Mouse (Mus musculus) ovary, postnatal 14 days (tissue): ENCODE measurements at regions not wholly inside any gene's neighbourhood (a gene's known extent, or its start where the extent isn't known, plus 50 kb on each side); places are given as distances from the start of the nearest gene placed in this dataset.

ENCODE experiments used
- DNase-seq: peaks from one replicate; pipeline ENCODE4 v3.0.0; 2022; ENCODE audit warnings: low spot score

- DNase-seq, result no peak
Observed at GRCm38 (mm10) chr9:85451349-85451748, 124.2 kb upstream of the Tent5a start.

- DNase-seq, result no peak
Observed at GRCm38 (mm10) chr9:85450877-85451276, 123.7 kb upstream of the Tent5a start.

- DNase-seq, result no peak
Observed at GRCm38 (mm10) chr9:85449493-85449892, 122.3 kb upstream of the Tent5a start.

GRCm38 (mm10) chr9:85442761-85443505 is 115.8 kb upstream of the Tent5a start:
- no peak for DNase-seq

- no peak for DNase-seq
Observed at GRCm38 (mm10) chr9:85439664-85440063, 112.5 kb upstream of the Tent5a start.

GRCm38 (mm10) chr9:85432220-85432619 is 105.1 kb upstream of the Tent5a start:
- no peak for DNase-seq

GRCm38 (mm10) chr9:85426809-85427208 is 99.7 kb upstream of the Tent5a start:
- DNase-seq, result no peak

- no peak for DNase-seq
Observed at GRCm38 (mm10) chr9:85423908-85424307, 96.8 kb upstream of the Tent5a start.

- no peak for DNase-seq
Observed at GRCm38 (mm10) chr9:85414391-85414790, 87.2 kb upstream of the Tent5a start.

- DNase-seq, result no peak
Observed at GRCm38 (mm10) chr9:85413813-85414212, 86.7 kb upstream of the Tent5a start.

- no peak for DNase-seq
Observed at GRCm38 (mm10) chr9:85410643-85411296, 83.6 kb upstream of the Tent5a start.

- DNase-seq, result no peak
Observed at GRCm38 (mm10) chr9:85409974-85410506, 82.9 kb upstream of the Tent5a start.

- no peak for DNase-seq
Observed at GRCm38 (mm10) chr9:85408461-85408860, 81.3 kb upstream of the Tent5a start.

- no peak for DNase-seq
Observed at GRCm38 (mm10) chr9:85407592-85407991, 80.4 kb upstream of the Tent5a start.

- no peak for DNase-seq
Observed at GRCm38 (mm10) chr9:85401736-85402135, 74.6 kb upstream of the Tent5a start.

- DNase-seq, result no peak
Observed at GRCm38 (mm10) chr9:85400600-85401313, 73.6 kb upstream of the Tent5a start.

- no peak for DNase-seq
Observed at GRCm38 (mm10) chr9:85394975-85395374, 67.8 kb upstream of the Tent5a start.

GRCm38 (mm10) chr9:85391283-85391682 is 64.1 kb upstream of the Tent5a start:
- no peak for DNase-seq

- DNase-seq, result no peak
Observed at GRCm38 (mm10) chr9:85388775-85389393, 61.7 kb upstream of the Tent5a start.

- no peak for DNase-seq
Observed at GRCm38 (mm10) chr9:85382413-85382812, 55.3 kb upstream of the Tent5a start.

- DNase-seq, result no peak
Observed at GRCm38 (mm10) chr9:85380756-85381155, 53.6 kb upstream of the Tent5a start.

- DNase-seq, result no peak
Observed at GRCm38 (mm10) chr9:85379135-85379534, 52.0 kb upstream of the Tent5a start.
